Mouse (Mus musculus) Patski (cell line): ENCODE results near the gene Ly6g5b. TPM values are rescaled to one million over a fixed set of nuclear protein-coding genes. Genes with fewer than 3 reads are reported as not detected.
"Not testable (repeated sequence)": the region's sequence is repeated elsewhere in the genome, so short reads cannot be mapped to it uniquely, and the experiment has no call there.

Experiments used
- ATAC-seq: fragments of 100-300 bp; one replicate; pipeline ENCODE4 v1.8.0; 2021
- CTCF ChIA-PET: fragments of 350-600 bp; sonication (Branson Sonifier 250); formaldehyde crosslinking; loops from one replicate; lab custom pipeline; 2022; ENCODE audit warnings: inconsistent platforms; lab: Charles Lee
- POLR2A ChIA-PET: fragments of 350-600 bp; sonication (Branson Sonifier 250); formaldehyde crosslinking; loops from one replicate; lab custom pipeline; 2022; ENCODE audit warnings: antibody characterized with exemption, inconsistent platforms; lab: Charles Lee
- DNase-seq: peaks from one replicate; pipeline ENCODE4 v3.0.0-alpha.2; 2011; ENCODE audit warnings: low read depth, low spot score
- H3K27me3 ChIP-seq: fragments of 371-371 bp; one replicate; pipeline ENCODE4 v1.5.1; 2021
- CTCF ChIP-seq: fragments of 100-300 bp; IDR thresholded peaks from one replicate; pipeline ENCODE4 v1.5.1; 2021
- in situ Hi-C: fragments of 300-500 bp; cut with MboI; formaldehyde crosslinking; loops from 3 replicates; pipeline ENCODE4 v1.11.1; 2018; ENCODE audit warnings: low pct_unique_long_range_greater_than_20kb, mixed read lengths
- polyA plus RNA-seq: library from polyadenylated mRNA; unstranded; gene quantifications from one replicate; pipeline ENCODE4 v1.2.3, GENCODE M21; 2021

Gene Ly6g5b
- polyA plus RNA-seq, 1 experiment from 2014 or later: 0.27 TPM

- ChIA-PET POLR2A (no interaction called here), CTCF (no interaction called here)
- TF ChIP-seq CTCF: no peak
- H3K27me3 ChIP-seq: no peaks in the 10 kb centered on the region
- ATAC-seq: no peak
- in situ Hi-C loops: loop anchor here (25.0 kb wide), 1 partner anchor 494 kb away; the partner anchor contains the start of genes Atf6b, Fkbpl, Ppt2 and Prrt1
- no peak for DNase-seq
Measured at GRCm38 (mm10) chr17:35131038-35131437, 15.8 kb upstream of the Ly6g5b start.

DNA sequence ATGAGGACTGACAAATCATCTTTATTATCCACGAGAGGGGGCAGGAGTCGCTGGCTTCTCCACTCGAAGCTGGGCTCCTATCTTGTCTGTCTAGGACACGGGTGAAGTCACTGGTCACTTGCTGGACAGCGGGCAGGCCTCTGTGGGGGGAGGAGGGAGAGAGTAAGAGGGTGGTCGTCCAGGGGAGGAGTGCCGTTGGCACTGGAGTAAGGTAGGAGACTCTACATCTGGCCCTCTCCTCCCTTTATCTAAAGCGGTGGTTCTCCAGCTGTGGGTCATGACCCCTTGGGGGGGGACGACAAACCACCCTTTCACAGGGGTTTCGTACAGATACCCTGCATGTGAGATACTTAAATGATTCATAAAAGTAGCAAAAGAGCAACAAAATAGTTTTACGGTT is 13.8 kb upstream of the Ly6g5b start:
- CTCF ChIA-PET: interaction anchor here (1.4 kb wide), 1 partner anchor 14 kb away, joined by 3 read pairs; no protein-coding TSS in a partner anchor
- ATAC-seq: no peak

DNA sequence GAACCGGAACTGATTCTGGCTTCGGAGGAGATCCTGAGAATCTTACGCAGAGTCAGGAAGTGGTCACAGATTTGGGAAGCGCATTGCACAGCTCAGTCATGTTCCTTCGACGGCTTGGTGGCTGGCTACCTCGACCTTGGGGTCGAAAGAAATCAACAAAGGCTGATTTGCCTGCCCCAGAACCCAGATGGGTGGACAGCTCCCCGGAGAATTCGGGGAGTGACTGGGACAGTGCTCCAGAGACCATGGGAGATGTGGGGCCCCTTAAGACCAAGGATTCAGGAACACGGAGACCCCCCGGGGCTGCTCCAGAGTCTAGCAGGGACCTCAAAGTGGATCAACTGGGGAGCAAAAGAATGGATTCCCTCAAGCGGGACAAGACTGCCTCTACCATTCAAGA is 11.8 kb upstream of the Ly6g5b start:
- DNase-seq: no peak
- TF ChIP-seq CTCF: no peak
- POLR2A ChIA-PET: interaction anchor here (1.5 kb wide), 1 partner anchor 79 kb away, joined by 3 read pairs; no protein-coding TSS in a partner anchor
- ATAC-seq: no peak
- in situ Hi-C loops: loop anchor here (25.0 kb wide), 1 partner anchor 490 kb away; the partner anchor contains the start of genes Atf6b, Fkbpl, Ppt2 and Prrt1
- H3K27me3 ChIP-seq: no peaks in the 10 kb centered on the region
- CTCF ChIA-PET: interaction anchor here (1.2 to 2.1 kb wide), 2 partner anchors 11 to 36 kb away, joined by 6 to 11 read pairs; no protein-coding TSS in a partner anchor

More for the DNA sequence above, 13.8 kb upstream of the Ly6g5b start:
- in situ Hi-C loops: loop anchor here (25.0 kb wide), 1 partner anchor 492 kb away; the partner anchor contains the start of genes Atf6b, Fkbpl, Ppt2 and Prrt1
- POLR2A ChIA-PET: interaction anchor here (0.6 to 0.7 kb wide), 2 partner anchors 19 to 131 kb away, joined by 3 to 7 read pairs; no protein-coding TSS in a partner anchor
- no peak for TF ChIP-seq CTCF
- no peaks in the 10 kb centered on the region for H3K27me3 ChIP-seq
- no peak for DNase-seq

DNA sequence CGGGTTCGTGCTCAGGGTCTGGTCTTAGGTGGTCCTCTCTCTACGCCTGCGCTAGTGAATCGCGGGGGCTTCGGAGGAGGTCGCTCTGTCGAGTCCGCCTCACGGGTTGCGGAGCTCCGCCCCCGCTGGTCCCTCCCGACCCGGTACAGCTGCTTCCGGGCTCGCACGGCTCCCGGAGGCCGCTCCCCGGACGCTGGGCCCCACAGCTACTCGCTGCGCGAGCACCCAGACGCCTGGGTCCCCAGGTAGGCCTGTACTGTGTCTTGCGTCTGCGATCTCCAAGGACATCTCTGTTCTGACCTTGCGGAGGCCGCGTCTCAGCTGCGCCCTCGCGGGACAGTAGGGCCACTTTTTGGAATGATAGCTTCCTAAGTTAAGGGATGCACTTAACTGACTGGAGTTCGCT is 11.0 kb upstream of the Ly6g5b start, which contains the start of gene D17H6S53E:
Gene D17H6S53E (plus strand): TSS at position 168 of the 406 bp plus-strand sequence.
- ATAC-seq (peak; percentile 40), DNase-seq (no peak)
- in situ Hi-C loops: loop anchor here (25.0 kb wide), 1 partner anchor 489 kb away; the partner anchor contains the start of genes Atf6b, Fkbpl, Ppt2 and Prrt1
- CTCF ChIA-PET: interaction anchor here (0.9 to 2.1 kb wide), 3 partner anchors 10 to 36 kb away, joined by 4 to 11 read pairs (median 6); partner anchors contain the start of gene Ly6g5b
- POLR2A ChIA-PET: interaction anchor here (0.6 to 1.5 kb wide), 5 partner anchors 10 to 116 kb away, joined by 3 to 4 read pairs (median 3); partner anchors contain the start of gene Ddx39b
- H3K27me3 ChIP-seq: no peaks in the 10 kb centered on the region
- no peak for TF ChIP-seq CTCF

DNA sequence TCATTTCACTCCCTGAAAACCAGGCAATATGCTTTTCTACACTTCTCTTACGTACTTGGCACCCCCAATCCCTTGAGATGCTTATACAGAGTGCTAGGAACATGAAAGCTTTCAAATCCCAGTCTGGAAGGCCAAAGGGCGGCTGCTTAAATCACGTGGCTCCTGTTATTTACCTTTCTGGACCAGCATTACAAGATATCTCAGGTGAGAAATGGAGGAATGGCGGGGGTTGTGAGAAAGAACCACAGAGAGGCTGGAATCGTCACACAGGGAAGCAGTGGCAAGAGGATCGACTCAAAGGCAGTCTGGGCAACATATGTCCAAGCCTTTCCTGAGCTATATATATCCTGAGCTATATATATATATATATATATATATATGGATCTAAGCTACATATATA is 10.3 kb upstream of the Ly6g5b start:
- no peaks in the 10 kb centered on the region for H3K27me3 ChIP-seq
- ChIA-PET CTCF (interaction anchor here (0.9 to 2.1 kb wide), 4 partner anchors 10 to 37 kb away, joined by 3 to 11 read pairs (median 5); partner anchors contain the start of gene Ly6g5b), POLR2A (interaction anchor here (0.6 to 1.5 kb wide), 3 partner anchors 31 to 116 kb away, joined by 3 to 4 read pairs (median 3); partner anchors contain the start of gene Ddx39b)
- DNase-seq (no peak), ATAC-seq (no peak)
- TF ChIP-seq CTCF: no peak
- in situ Hi-C loops: loop anchor here (25.0 kb wide), 1 partner anchor 488 kb away; the partner anchor contains the start of genes Atf6b, Fkbpl, Ppt2 and Prrt1

DNA sequence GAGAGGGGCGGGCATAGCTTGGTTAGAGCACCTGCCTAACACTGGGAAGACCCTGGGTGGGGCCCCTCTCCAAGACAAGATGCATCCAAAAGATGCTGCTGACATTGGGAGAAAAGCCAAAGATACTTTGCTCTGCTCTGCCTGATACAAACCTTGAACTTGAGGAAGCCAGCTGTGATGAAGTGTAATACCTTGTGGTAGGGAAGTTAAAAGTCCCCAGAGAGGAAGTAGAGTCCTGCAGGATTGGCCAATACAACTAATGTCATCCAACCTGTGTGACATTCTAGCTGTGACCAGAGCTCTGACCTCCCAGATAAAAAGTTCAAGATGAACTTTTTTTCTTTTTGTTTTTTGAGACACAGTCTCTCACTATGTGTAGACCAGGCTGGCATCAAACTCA is 9.9 kb upstream of the Ly6g5b start:
- DNase-seq: no peak
- no peak for TF ChIP-seq CTCF
- POLR2A ChIA-PET: interaction anchor here (0.6 kb wide), 1 partner anchor 227 kb away, joined by 12 read pairs; the partner anchor contains the start of genes C2 and Ehmt2
- no peaks in the 10 kb centered on the region for H3K27me3 ChIP-seq
- CTCF ChIA-PET: interaction anchor here (0.9 to 2.1 kb wide), 2 partner anchors 13 to 18 kb away, joined by 3 to 11 read pairs; no protein-coding TSS in a partner anchor
- in situ Hi-C loops: loop anchor here (25.0 kb wide), 1 partner anchor 488 kb away; the partner anchor contains the start of genes Atf6b, Fkbpl, Ppt2 and Prrt1
- ATAC-seq: no peak

GRCm38 (mm10) chr17:35124261-35124896 is 9.2 kb upstream of the Ly6g5b start:
- CTCF ChIA-PET: interaction anchor here (0.9 to 2.1 kb wide), 2 partner anchors 14 to 18 kb away, joined by 3 to 11 read pairs; no protein-coding TSS in a partner anchor
- POLR2A ChIA-PET: interaction anchor here (0.6 kb wide), 1 partner anchor 226 kb away, joined by 12 read pairs; the partner anchor contains the start of genes C2 and Ehmt2
- H3K27me3 ChIP-seq, DNase-seq, in situ Hi-C loops, ATAC-seq: not testable (repeated sequence)

DNA sequence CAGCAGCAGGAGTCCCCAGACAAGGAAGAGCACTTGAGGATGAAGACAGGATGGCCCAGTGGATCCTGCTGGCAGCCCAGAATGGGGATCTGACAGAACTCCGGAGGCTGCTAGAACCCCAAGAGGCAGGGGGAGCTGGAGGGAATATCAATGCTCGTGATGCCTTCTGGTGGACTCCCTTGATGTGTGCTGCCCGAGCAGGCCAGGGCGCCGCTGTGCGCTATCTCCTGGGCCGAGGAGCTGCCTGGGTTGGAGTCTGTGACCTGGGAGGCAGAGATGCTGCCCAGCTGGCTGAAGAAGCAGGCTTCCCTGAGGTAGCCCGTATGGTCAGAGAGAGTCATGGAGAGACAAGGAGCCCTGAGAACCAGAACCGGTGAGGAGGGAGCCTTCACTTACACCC is 8.1 kb upstream of the Ly6g5b start:
- in situ Hi-C loops, H3K27me3 ChIP-seq, CTCF ChIA-PET, DNase-seq, ATAC-seq, POLR2A ChIA-PET: not testable (repeated sequence)

- no peaks in the 10 kb centered on the region for H3K27me3 ChIP-seq
- DNase-seq: peak; percentile 38
- in situ Hi-C loops: no loop called here
- CTCF ChIA-PET: interaction anchor here (0.8 to 1.8 kb wide), 3 partner anchors 27 to 100 kb away, joined by 3 to 5 read pairs (median 3); no protein-coding TSS in a partner anchor
- peak; percentile 9 for ATAC-seq
- POLR2A ChIA-PET: interaction anchor here (0.6 to 1.2 kb wide), 3 partner anchors 14 to 120 kb away, joined by 3 to 5 read pairs (median 3); no protein-coding TSS in a partner anchor
- no peak for TF ChIP-seq CTCF
Measured at GRCm38 (mm10) chr17:35121871-35122303, 6.7 kb upstream of the Ly6g5b start, which contains the start of gene Csnk2b. Csnk2b (minus strand) TSS chr17:35122053.
